Mouse (Mus musculus) lung, postnatal 0 days (tissue): ENCODE results near the gene Cfap61.

Source experiments
- CTCF ChIP-seq: IDR thresholded peaks from 2 replicates; pipeline ENCODE4 v1.5.1; 2016; ENCODE audit warnings: antibody characterized with exemption, mild to moderate bottlenecking
- EP300 ChIP-seq: IDR thresholded peaks from 2 replicates; pipeline ENCODE4 v1.6.1; 2016; ENCODE audit warnings: antibody characterized with exemption, mild to moderate bottlenecking, control low read depth

GRCm38 (mm10) chr2:146218161-146218691 lies 283.6 kb downstream of the Cfap61 start:
- no peak for TF ChIP-seq CTCF
- TF ChIP-seq EP300: no peak
